Mouse (Mus musculus): ENCODE results near the gene Mrpl21. TPM values are rescaled to one million over a fixed set of nuclear protein-coding genes. Genes with fewer than 3 reads are reported as not detected.

The Mrpl21 gene
- total and polyA plus RNA-seq, 3 experiments: 145 to 159 TPM; not detected in 1

GRCm38 (mm10) chr19:3341021-3341420 is 58.3 kb downstream of the Mrpl21 start:
- H3K4me3 ChIP-seq (ENCODE audit: control insufficient read depth in 1 of 2, insufficient read depth in 1 of 2, low read depth in 2 of 2, low read length in 2 of 2): no peak overlapping the region
- DNase-seq (ENCODE audit: low read depth, low spot score): no peak

More at GRCm38 (mm10) chr19:3341021-3341420, 58.3 kb downstream of the Mrpl21 start:
- Histone ChIP-seq H3K4me1 (ENCODE audit: control insufficient read depth in 1 of 2, insufficient read depth in 2 of 2, low read length in 2 of 2) (no peaks in the 10 kb centered on the region; a peak in 1 of 4 replicates), H3K9ac (ENCODE audit: control insufficient read depth, low read depth, low read length, poor library complexity, severe bottlenecking) (no peak overlapping the region), H3K79me2 (ENCODE audit: control insufficient read depth, insufficient read depth, low read length, poor library complexity) (no peaks in the 10 kb centered on the region), H3K27ac (ENCODE audit: control insufficient read depth, low read depth, low read length) (no peak overlapping the region), H3K36me3 (ENCODE audit: control insufficient read depth in 1 of 2, insufficient read depth in 2 of 2, low read length in 2 of 2) (no peaks in the 10 kb centered on the region), H3K27me3 (ENCODE audit: control insufficient read depth in 1 of 2, insufficient read depth in 2 of 2, low read length in 2 of 2) (no peaks in the 10 kb centered on the region), H3K9me3 (replicated peaks; ENCODE audit: insufficient read depth, low read length) (no peaks in the 10 kb centered on the region)
- TF ChIP-seq CHD2 (IDR thresholded peaks at IDR 0.05; ENCODE audit: low read length): no peak
- no peak for TF ChIP-seq SIN3A (IDR thresholded peaks at IDR 0.05; ENCODE audit: low read length)
- no peak for TF ChIP-seq KAT2A (conservative IDR thresholded peaks at IDR 0.05; ENCODE audit: low read depth, low read length)
- TF ChIP-seq TCF12 (IDR thresholded peaks at IDR 0.05; ENCODE audit: low read depth, low read length): no peak

Other genes with a start within 250 kb of the Mrpl21 start
- gene Ighmbp2, start 116 bp downstream of the Mrpl21 start, total RNA-seq (2012; rRNA removed): 10.3 and 11.7 TPM in 2 replicates
- 10 to 100 TPM in 1 of 2 experiments, not detected in 1; 12.9 TPM for gene Ighmbp2, start 116 bp downstream of the Mrpl21 start, polyA plus RNA-seq (2012; ENCODE audit: insufficient read depth in 1 of 2, insufficient read length in 2 of 2, low read depth in 1 of 2, low replicate concordance in 2 of 2, missing spikeins in 1 of 2)
- 16.1 and 16.2 TPM in 2 replicates for gene Cpt1a, start 39.4 kb downstream of the Mrpl21 start, total RNA-seq (2012; rRNA removed)
- gene Cpt1a, start 39.4 kb downstream of the Mrpl21 start, polyA plus RNA-seq (2012; ENCODE audit: insufficient read depth in 1 of 2, insufficient read length in 2 of 2, low read depth in 1 of 2, low replicate concordance in 2 of 2, missing spikeins in 1 of 2): 10 to 100 TPM in 1 of 2 experiments, not detected in 1; 40.4 TPM
- 1.1 and 2.1 TPM in 2 replicates for gene Tesmin, start 106.0 kb downstream of the Mrpl21 start, total RNA-seq (2012; rRNA removed)
- 1 to 10 TPM in 1 of 2 experiments, not detected in 1; 2.2 TPM for gene Tesmin, start 106.0 kb downstream of the Mrpl21 start, polyA plus RNA-seq (2012; ENCODE audit: insufficient read depth in 1 of 2, insufficient read length in 2 of 2, low read depth in 1 of 2, low replicate concordance in 2 of 2, missing spikeins in 1 of 2)
- not detected in 2 replicates for gene Gal, start 131.6 kb downstream of the Mrpl21 start, total RNA-seq (2012; rRNA removed)
- not detected for gene Gal, start 131.6 kb downstream of the Mrpl21 start, polyA plus RNA-seq (2012; ENCODE audit: insufficient read depth in 1 of 2, insufficient read length in 2 of 2, low read depth in 1 of 2, low replicate concordance in 2 of 2, missing spikeins in 1 of 2)